Mouse (Mus musculus): ENCODE measurements at regions not wholly inside any gene's neighbourhood (a gene's known extent, or its start where the extent isn't known, plus 50 kb on each side); places are given as distances from the start of the nearest gene placed in this dataset.

DNA sequence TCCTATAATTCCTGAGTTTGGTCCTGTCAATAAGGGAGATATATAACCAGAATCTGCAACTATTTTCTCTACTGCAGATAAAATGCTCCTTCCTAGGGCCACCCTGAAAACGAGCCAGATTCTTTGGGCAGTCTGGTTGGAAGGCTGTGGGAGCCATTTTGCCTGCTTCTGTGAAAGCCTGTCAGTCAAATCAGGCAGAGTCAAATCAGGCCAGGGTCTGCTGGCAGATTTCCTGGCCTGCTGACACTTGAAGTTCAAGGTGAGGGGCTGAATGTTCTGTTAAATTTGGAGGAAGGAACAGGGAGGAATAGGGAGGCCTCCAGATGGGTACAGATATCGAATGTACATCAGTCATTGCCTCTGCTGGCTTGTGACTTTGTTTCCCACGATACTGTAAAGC, 206.0 kb upstream of the Pkn2 start:
- DNase-seq (ENCODE audit: low read depth, low spot score), result no peak

DNA sequence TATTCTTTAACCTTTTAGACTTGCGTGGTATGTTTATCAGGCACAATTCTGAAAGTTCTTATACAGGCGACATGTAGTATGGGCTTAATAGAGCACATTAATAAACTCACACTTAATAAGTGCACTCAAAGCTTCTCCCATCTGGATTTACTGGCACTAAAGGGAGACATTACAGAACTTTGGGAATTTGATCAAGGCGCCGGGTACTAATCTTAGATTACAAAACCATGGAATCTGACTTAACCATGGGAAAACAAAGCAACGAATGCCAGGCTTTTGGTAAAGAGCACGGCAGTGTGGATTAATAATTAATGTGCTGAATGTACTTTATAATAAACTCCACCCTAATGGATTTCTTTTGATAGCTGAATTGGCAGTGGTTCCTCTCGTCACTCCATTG, 196.5 kb upstream of the Pkn2 start:
- no peak for DNase-seq (ENCODE audit: low read depth, low spot score)

DNA sequence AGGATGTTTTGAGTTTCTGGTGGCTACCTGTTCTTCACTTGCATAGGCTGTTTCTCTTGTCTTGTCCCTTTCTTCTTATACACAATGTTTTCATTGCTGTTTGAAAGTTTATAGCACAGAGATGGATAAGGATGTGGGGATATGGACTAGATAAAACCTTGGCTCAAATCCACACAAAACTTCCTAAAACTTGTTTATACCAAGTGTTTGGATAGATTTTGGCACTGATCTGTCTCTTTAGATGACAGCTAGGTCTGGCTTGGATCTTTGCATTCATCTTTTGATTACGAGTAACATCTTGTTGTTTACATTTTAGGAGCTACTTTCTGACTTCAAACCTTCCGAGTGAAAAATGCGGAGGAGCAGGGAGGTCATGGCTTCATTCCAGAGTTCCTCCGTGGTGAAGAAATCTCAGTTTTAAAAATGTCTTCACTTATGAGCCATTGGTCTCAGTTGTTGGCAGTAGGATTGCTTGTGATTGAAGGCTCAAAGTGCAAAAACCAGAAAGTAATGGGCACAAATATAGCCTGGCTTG, 190.1 kb upstream of the Pkn2 start:
- no peak for DNase-seq (ENCODE audit: low read depth, low spot score)

DNA sequence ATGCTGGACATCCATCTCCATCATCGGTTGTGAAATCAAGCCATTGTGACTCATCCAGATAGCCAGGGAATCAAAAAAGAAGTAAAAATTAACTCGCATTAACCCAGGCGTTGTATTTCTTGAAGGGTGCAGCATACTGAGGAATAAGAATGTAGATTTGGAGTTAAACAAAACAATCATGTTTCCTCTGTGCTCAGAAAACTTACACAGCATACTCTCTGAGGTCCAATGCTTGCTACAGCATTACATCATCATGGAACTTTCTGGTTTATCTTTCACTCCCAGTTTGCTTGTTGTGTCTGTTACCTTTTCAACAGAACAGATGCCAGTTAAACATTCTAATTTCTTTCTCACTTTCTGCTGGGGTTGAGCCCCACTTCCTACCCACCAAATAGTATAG, 173.1 kb upstream of the Pkn2 start:
- no peak for DNase-seq (ENCODE audit: low read depth, low spot score)

DNA sequence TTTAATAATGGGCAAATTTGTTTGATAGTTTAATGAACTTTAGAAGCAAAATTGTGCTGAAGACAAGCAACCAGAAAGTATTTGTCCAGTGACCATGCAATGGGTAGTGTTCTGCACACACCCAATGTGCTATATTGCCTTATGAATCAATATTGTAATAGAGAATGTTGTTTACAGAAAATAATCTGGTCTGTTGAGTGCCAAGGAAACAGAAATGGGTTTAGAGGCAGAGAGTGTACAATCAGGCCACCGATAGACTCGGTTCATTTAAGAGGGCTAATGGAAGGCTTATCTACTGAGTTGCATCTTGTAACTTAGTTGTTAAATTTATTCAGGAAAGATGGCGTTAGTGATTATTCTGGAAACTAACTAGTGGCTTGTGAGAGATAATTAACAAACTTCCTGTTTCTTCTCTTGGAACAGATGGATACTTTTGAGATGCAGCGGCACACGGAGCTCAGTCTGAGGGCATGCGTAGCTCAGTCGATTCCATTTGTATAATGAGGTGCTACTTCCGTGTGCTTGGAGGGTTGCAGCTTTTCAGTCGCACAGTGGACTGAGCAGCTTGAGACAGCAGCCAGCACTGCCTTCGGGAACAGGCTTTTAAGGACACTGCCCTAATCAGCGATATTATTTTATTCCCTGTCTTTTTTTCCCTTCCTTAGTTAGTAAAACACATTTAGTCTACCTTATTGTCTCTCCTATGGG, 171.6 kb upstream of the Pkn2 start:
- no peak for DNase-seq (ENCODE audit: low read depth, low spot score)

DNA sequence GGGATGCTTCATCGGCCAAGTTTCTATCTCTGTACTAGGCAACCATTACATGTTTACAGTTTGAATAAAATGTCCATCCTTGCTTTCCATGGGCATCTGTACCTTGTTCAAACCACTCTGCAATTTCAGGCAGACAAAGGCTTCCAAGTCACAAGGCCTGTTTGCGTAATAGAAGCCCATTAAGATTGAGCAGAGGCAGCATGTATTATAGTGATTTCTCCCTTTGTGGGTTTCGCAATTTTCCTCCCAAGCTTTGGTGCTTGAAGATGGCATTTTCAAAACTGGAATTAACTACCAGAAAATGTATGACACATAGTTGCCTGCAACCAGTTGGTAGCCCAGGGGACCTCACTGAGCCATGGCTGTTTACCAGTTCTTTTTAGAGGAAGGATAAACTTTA, 158.9 kb upstream of the Pkn2 start:
- DNase-seq (ENCODE audit: low read depth, low spot score), result no peak

DNA sequence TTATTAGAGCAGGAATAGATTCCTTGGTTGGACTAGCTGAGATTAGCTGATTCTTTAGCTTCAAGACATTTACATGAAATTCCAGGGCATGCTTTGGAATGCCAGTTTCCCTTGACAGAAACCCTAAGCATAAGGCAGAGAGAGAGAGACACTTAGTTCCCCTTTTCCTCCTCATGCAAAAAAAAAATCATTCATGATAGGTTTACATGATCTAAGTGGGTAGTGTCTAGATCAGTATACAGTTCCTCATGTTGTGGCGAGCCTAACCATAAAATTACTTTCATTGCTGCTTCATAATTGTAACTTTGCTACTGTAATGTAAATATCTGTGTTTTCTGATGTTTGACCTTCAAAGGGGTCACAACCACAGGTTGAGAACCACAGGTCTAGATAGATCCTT, 154.3 kb upstream of the Pkn2 start:
- no peak for DNase-seq (ENCODE audit: low read depth, low spot score)

DNA sequence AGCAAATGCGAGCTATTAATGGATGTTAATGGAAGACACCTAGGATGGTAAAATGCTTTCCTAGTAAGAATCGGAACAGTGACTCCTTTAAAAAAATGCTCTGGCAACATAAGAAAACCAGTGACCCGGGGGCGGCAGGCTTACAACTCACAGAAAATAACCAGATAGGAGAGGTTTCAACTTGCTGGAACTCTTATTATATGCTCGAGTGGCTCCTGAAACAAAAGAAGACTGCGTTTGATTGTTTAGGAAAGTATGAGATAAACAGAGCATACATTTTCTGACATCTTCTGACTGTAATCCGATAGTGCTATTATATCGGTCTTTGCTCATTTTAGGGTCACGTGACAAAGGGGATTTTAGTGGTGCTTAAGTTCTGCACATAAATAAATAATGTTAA, 152.8 kb upstream of the Pkn2 start:
- no peak for DNase-seq (ENCODE audit: low read depth, low spot score)

DNA sequence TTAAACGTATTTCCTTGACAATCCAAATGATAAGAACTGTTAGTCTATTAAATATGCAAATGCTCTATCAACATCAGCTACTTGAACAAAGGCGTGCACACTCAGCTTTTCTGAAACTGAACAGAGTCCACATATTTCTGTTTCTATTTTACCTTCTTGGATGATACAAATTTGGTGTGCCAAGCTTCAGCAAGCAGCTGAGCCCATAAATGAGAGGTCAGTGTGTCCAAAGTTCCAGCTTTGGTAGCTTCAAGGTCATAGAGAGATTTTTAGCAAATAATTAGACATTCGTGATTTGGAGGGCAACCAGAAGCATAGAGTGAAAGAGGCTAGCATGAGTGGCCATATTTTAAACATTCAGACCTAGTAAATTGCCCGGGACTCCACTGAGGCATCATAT, 140.7 kb upstream of the Pkn2 start:
- no peak for DNase-seq (ENCODE audit: low read depth, low spot score)

DNA sequence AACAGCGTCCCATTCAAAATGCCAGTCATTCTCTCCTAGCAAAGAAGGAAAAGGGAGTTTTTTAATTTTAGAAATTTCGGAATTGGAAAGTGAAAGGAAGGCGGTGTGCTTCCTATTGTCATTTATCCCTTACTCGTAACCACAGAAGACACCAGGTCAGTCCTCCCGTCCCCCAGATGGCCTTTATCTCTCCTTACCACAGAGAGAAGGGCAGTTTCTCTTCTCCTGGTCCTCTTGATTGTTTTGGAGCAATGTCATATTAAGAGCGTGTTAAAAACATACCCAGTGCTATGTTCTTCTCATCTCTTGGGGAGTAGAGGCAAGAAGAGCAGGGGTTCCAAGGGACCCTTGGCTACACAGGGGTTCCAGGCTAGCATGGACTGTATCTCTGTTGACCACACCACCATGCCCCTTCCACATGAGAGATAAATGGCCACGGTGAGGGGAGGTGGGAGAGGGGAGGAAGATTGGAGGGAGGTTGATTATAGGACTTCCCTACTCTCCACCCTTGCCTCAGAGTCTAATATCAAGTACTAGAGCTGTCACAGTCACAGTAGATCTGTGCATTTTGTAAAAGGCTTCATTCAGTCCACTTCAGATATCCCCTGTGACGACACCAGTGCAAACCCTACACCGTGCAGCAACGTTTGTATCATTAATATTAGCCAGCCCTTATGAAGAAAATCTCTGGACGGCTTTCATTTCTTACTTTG, 139.5 kb upstream of the Pkn2 start:
- DNase-seq (ENCODE audit: low read depth, low spot score), result no peak

DNA sequence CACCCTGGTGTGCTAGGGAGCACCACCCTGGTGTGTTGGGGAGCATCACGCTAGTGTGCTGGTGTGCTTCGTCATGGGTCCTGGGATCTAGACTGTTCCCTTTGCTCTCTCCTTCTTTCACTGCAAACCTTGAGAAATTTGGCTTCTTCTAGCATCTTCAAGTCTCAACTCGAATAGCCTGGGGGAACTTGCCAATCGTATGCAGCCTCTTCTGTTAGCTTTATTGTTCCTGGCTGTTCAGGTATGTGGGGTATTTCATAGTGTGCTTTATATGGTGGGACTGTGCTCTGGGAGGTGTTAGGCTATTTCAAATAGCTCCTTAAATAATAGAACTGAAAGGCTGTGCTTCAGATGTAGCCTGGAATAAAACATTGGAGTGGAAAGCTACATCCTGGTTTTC, 135.7 kb upstream of the Pkn2 start:
- DNase-seq (ENCODE audit: low read depth, low spot score), result no peak

DNA sequence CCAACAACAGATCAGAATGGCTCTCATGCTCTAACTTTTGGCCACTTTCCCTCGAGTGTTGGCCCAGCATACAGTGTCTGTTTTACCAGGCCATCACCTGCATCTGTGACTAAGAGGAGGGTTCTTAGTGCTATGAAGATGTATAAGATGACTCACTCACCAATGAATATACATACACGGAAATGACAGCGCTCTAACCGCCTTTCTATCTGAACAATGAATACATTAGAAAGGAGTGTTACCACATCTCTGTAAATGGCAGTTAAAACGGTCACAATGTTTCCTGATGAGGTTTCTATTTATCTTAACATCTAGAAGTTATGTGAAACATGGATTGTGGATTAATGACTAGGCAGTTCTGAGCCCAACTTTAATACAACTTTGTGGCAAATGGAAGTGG, 135.0 kb upstream of the Pkn2 start:
- no peak for DNase-seq (ENCODE audit: low read depth, low spot score)

DNA sequence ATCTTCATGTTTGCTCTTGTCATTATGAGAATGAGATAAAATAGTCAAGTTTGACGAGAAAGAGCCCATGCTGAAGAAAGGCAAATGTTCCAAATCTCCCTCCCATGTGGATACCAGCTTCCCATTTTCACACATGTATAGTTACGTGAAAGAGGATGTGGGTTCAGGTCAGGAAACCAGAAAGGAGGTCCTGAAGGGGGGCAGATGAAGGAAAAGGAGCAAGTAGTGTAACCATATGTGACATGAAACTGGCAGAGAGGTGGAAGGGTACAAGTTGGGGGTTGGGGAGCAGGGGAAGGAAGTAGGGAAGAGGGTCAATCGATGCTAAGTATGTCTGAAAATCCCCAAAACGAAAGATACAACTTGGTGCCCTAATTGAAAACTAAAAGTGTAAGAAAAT, 132.6 kb upstream of the Pkn2 start:
- no peak for DNase-seq (ENCODE audit: low read depth, low spot score)

DNA sequence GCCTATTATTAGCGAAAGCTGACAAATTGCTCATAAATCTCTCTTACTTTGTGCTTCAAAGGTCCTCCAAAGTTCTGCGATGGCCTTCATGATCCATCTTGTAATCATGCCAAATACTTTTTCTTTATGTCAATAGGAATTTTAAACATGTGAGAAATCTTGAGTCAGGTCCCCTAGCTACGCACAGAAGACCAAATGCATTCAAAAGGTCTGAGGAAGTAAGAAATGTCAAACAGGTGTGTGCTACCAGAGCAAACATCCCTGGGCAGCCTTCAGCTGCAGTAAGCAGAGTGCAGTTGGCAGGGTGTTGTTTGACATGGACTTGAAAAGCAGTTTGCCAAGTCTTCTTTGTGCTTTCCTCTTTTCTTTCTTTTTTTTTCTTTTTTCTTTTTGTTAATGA, 125.2 kb upstream of the Pkn2 start:
- no peak for DNase-seq (ENCODE audit: low read depth, low spot score)

DNA sequence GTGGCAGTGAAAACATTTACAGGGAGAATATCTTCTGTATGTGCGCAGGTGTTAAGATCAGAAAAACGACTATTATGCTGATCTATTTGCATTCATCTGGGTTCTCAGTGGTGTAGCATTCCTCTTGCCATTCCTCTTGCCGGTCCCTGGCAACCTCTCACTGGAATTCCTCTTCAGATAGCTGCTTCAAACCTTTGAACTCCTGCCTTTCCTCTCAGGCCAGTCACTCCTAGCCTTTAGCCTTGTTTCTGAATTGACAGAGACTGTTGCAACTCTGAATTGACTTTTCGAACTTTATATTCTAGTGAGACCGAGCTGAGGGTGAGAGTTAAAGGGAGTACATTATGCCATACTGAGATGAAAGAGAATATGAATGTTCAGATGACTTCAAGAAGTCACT, 120.1 kb upstream of the Pkn2 start:
- DNase-seq (ENCODE audit: low read depth, low spot score), result no peak

DNA sequence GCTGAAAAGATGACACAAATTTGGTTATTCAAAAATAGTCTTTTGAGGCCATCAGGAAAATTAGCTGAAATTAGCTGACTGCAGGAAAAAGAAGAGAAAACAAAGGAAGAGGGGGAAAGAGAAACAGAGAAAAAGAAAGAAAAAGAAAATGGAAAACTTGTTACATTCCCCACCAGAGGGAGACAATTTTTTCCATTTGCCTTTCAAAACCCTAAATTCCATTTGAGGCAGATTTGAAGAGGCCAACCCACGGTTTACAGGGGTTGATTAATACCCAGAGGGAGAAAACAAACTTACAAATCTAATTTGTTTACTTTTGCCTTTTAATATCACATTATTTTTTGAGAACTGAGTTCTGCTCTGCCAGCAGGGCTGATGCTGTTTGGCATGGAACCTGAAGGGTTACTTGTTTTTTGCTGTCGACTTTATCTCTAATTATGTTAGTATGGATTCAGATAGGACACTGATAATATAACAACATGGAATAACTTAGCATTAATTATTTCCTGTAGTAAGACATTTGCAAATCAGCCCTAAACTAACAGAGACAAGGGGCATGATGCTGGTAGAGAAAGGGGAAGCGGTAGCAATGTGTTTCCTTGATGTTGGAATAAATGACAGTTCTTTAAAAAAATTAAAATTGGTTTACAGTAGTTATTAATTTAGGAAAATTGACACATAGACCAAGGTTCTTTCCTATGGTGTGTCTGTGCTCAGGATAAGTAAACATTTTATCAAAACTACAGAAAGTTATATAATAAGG, 114.4 kb upstream of the Pkn2 start:
- DNase-seq (ENCODE audit: low read depth, low spot score), result no peak

DNA sequence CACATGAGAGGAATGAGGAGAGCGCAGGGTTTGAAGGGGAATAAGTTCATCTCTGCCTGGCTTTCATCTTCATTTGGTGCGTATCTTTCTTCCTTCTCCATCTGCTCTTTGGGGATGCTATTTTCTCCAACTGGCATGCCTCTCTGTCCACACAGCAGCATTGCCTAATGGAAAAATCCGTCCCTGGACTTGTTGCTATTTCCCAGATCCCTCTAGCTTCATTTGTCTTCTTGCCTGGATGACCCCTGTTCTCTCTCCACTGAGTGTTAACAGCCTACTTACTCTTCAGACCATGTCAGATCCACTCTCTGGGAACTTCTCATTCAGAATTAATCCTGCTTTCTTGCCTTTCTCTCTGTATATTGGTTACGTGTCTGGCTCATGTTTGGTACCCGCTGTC, 102.7 kb upstream of the Pkn2 start:
- DNase-seq (ENCODE audit: low read depth, low spot score), result no peak

DNA sequence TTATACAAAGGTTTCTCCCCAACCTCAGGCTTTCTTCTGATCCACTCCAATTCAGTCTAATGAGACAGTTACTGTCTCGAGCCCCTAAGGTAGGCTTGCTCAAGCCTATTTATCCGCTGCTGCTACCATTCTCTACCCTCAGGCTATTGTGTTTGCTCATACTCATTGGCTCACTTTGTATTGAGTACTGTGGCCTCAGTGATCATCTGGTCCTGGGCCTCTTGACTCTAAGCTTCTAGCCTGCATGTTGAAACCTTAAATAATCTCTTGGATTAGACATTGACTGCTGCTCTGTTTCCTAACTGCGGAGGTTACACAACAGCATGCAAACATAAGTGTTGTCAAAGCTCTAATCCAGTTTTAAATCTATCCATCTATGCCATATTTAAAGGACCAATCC, 99.4 kb upstream of the Pkn2 start:
- DNase-seq (ENCODE audit: low read depth, low spot score), result no peak

DNA sequence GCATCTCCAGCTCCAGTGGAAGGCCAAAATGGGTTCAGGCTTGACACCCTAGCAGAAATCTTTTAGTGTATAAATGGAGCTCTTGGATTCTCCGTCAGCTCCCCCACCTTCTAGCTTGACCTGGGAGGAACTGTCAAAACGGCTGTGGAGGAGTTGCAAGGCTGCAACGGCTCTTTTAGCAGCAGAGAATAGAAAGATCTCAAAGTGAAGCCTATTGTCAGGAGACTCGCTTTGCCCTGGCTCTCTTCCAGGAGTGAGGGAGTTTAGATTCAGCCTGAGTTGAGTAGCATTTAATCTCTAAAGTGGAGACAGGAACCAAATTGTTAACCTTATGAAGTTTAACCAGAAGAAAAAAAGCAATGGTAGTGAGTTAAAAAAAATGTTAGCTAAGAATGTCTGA, 97.4 kb upstream of the Pkn2 start:
- no peak for DNase-seq (ENCODE audit: low read depth, low spot score)

DNA sequence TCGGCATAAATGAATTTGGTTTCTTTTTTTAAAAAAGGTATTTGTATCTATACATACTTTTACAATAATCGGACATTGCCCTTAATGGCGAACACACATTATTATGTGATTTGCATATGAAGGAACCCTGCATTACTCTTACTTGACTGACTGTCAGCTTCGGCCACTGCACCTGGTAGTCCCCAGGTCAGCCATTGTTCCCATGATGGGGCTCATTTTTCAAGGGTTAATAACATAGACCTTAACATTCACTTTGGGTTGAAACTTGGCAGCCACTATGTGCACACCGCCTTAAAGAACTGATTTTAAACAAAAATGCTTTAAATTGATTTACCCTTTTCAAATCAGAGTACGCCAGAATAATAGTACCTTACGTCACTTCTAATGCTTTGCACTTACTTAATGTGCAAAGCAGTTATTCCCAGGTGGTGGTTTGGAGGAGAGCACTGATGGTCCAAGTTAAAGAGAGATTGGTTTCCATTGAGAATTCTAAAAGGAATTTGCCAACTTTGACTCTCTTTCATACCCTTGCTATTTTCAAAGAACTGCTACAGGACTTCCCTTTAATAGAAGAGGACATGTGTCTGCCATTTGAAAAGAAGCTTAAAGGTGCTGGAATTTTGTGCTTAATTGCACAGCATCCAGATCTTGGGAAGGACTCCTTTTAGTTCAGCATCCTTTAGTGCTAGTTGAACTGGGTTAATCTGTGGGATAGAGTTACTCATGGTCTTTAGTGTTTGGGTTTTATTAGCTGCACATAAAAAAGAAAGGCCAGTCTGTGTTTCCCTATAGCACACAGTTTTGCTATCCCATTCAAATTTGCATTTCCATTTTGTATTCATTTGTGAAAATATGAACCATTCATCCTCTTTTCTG, 95.0 kb upstream of the Pkn2 start:
- no peak for DNase-seq (ENCODE audit: low read depth, low spot score)

DNA sequence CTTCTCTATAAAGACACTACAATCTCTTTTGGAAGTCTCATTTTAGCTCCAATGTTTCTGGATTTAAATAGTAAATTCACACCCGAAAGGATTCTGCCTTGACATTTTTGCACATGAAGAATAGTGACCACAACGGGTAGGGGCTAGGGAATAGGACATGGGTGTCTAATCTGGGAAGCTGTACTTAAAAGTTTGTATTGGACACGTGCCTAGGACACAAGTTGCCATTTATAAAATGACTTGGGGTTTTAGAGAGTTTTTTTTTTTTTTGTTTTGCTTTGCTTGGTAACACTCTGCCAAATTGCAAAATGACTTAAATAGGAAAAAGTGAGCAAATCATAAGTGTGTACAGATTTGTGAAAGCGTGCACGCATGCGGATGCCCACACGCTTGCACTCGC, 93.8 kb upstream of the Pkn2 start:
- no peak for DNase-seq (ENCODE audit: low read depth, low spot score)

DNA sequence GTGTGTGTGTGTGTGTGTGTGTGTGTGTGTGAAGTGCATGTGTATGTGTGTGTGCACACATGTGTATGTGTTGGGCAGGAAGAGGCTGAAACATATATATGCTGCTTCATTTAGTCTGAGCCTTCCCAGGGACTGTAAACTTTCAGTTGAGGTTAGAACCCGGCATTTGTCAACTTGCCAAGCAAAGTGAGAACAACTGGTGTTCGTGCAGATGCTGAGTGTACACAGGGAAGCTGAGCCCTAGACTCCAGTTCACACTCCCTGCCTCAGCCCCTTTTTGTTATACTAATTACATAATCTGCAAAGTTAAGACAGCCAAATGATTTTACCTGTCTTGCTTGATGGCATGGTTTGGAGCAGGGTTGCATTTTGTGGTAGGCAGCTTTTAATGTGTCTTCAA, 87.7 kb upstream of the Pkn2 start:
- no peak for DNase-seq (ENCODE audit: low read depth, low spot score)

Measured in c-Kit-negative CD71-positive TER-119-positive erythroid progenitor cells, embryonic 14.5 days (primary cell).